Mouse (Mus musculus) myocyte (in vitro differentiated cells): Measurements from ENCODE around the gene Spred1.

Experiments used
- E2F4 ChIP-seq: IDR thresholded peaks from one replicate; pipeline ENCODE4 v1.6.1; 2011; ENCODE audit warnings: mild to moderate bottlenecking, control low read depth, moderate library complexity; ENCODE audit not compliant: insufficient read depth
- MYOD1 ChIP-seq, 3 experiments: IDR thresholded peaks; one replicate each; pipeline ENCODE4 v1.6.1; 2011; ENCODE audit warnings: control low read depth in 2 of 3, low read depth in 2 of 3, mild to moderate bottlenecking in 2 of 3, moderate library complexity in 1 of 3; ENCODE audit not compliant: insufficient read length in 2 of 3, control insufficient read depth in 1 of 3
- POLR2A ChIP-seq: IDR thresholded peaks from one replicate; pipeline ENCODE4 v1.6.1; 2011; ENCODE audit warnings: low read depth, mild to moderate bottlenecking, control low read depth, moderate library complexity; ENCODE audit not compliant: insufficient read length
- POLR2AphosphoS2 ChIP-seq: IDR thresholded peaks from one replicate; pipeline ENCODE4 v1.6.1; 2011; ENCODE audit warnings: low read depth, control low read depth; ENCODE audit not compliant: insufficient read length
- SRF ChIP-seq: IDR thresholded peaks from one replicate; pipeline ENCODE4 v1.6.1; 2011; ENCODE audit warnings: low read depth; ENCODE audit not compliant: control insufficient read depth, insufficient read length
- USF1 ChIP-seq: IDR thresholded peaks from one replicate; pipeline ENCODE4 v1.6.1; 2011; ENCODE audit warnings: low read depth, mild to moderate bottlenecking, control low read depth, moderate library complexity

GRCm38 (mm10) chr2:117195578-117195977 lies 74.4 kb downstream of the Spred1 start:
- TF ChIP-seq MYOD1 (IDR thresholded peaks at IDR 0.05; ENCODE audit: control insufficient read depth in 1 of 3, insufficient read length in 2 of 3, low read depth in 2 of 3) (no peak), POLR2A (no peak), POLR2AphosphoS2 (no peak), USF1 (no peak), E2F4 (no peak), SRF (no peak)
